Mouse (Mus musculus): Measurements from ENCODE around the gene Prex1.

GRCm38 (mm10) chr2:166551831-166552498 is 161.7 kb downstream of the Prex1 start:
- TF ChIP-seq CTCF (conservative IDR thresholded peaks at IDR 0.05 in 1 of 2, IDR thresholded peaks at IDR 0.05 in 1 of 2; ENCODE audit: low read depth in 2 of 2, low read length in 2 of 2) (no peak), POLR2A (IDR thresholded peaks at IDR 0.05; ENCODE audit: low read depth, low read length) (no peak), TBP (conservative IDR thresholded peaks at IDR 0.05; ENCODE audit: low read depth, low read length) (no peak), EP300 (IDR thresholded peaks at IDR 0.05; ENCODE audit: low read length) (no peak), MAX (IDR thresholded peaks at IDR 0.05; ENCODE audit: low read length) (no peak)
